Mouse (Mus musculus) C2C12 (cell line): ENCODE results near the gene Rnaseh2a. TPM values are rescaled to one million over a fixed set of nuclear protein-coding genes. Genes with fewer than 3 reads are reported as not detected.

Experiments used
- H3K27me3 ChIP-seq: one replicate; pipeline ENCODE4 v1.6.1; 2011; ENCODE audit not compliant: control insufficient read depth, insufficient read depth, insufficient read length
- H3K36me3 ChIP-seq: one replicate; pipeline ENCODE4 v1.6.1; 2011; ENCODE audit not compliant: control insufficient read depth, insufficient read depth
- H3K4me3 ChIP-seq: one replicate; pipeline ENCODE4 v1.5.1; 2011; ENCODE audit warnings: mild to moderate bottlenecking, control low read depth; ENCODE audit not compliant: poor library complexity, insufficient read depth, severe bottlenecking
- H3K79me2 ChIP-seq: one replicate; pipeline ENCODE4 v1.6.1; 2011; ENCODE audit not compliant: control insufficient read depth, insufficient read depth
- H3K79me3 ChIP-seq: one replicate; pipeline ENCODE4 v1.6.1; 2011; ENCODE audit warnings: low read depth, control low read depth
- H3ac ChIP-seq: one replicate; pipeline ENCODE3; 2011; ENCODE audit warnings: low read depth; ENCODE audit not compliant: control insufficient read depth, insufficient read length
- CEBPB ChIP-seq: IDR thresholded peaks from one replicate; pipeline ENCODE4 v1.6.1; 2011; ENCODE audit warnings: low read depth, mild to moderate bottlenecking, control low read depth, moderate library complexity
- CTCF ChIP-seq: IDR thresholded peaks from one replicate; pipeline ENCODE4 v1.5.1; 2011; ENCODE audit not compliant: control insufficient read depth, insufficient read depth, insufficient read length
- FOSL1 ChIP-seq: IDR thresholded peaks from one replicate; pipeline ENCODE4 v1.8.0; 2011; ENCODE audit warnings: mild to moderate bottlenecking, low read length; ENCODE audit not compliant: poor library complexity, insufficient read depth, severe bottlenecking
- MAX ChIP-seq: IDR thresholded peaks from one replicate; pipeline ENCODE4 v1.6.1; 2011; ENCODE audit warnings: mild to moderate bottlenecking, control low read depth
- MYOD1 ChIP-seq: IDR thresholded peaks from one replicate; pipeline ENCODE4 v1.6.1; 2011; ENCODE audit warnings: low read depth; ENCODE audit not compliant: control insufficient read depth, insufficient read length
- MYOG ChIP-seq: IDR thresholded peaks from one replicate; pipeline ENCODE4 v1.6.1; 2011; ENCODE audit not compliant: control insufficient read depth, insufficient read length; ENCODE audit errors: extremely low read depth
- USF1 ChIP-seq: IDR thresholded peaks from one replicate; pipeline ENCODE4 v1.6.1; 2011; ENCODE audit warnings: low read depth, mild to moderate bottlenecking, control low read depth, moderate library complexity
- polyA plus RNA-seq: library from polyadenylated mRNA; unstranded; fragments of >200 nt; fragmentation: generic; extraction: Trizol; gene quantifications from one replicate; pipeline ENCODE4 v1.2.1, GENCODE M21; 2012; ENCODE audit warnings: missing spikeins

Gene Rnaseh2a
- polyA plus RNA-seq, 1 experiment: 145 TPM

GRCm38 (mm10) chr8:84981644-84982498 lies 12.3 kb upstream of the Rnaseh2a start:
- H3ac ChIP-seq: no peak overlapping the region
- no peak overlapping the region for H3K4me3 ChIP-seq
- H3K79me3 ChIP-seq: peaks cover 14% of the 10 kb centered on the region
- peaks cover 6% of the 10 kb centered on the region for H3K36me3 ChIP-seq
- TF ChIP-seq CTCF: no peak
- TF ChIP-seq MAX: no peak
- no peak for TF ChIP-seq MYOG
- TF ChIP-seq CEBPB: no peak
- no peak for TF ChIP-seq USF1
- no peak for TF ChIP-seq MYOD1
- no peak for TF ChIP-seq FOSL1
- no peaks in the 10 kb centered on the region for H3K27me3 ChIP-seq
- peaks cover 23% of the 10 kb centered on the region for H3K79me2 ChIP-seq

GRCm38 (mm10) chr8:84980622-84981358 lies 11.2 kb upstream of the Rnaseh2a start:
- Histone ChIP-seq H3ac (no peak overlapping the region), H3K27me3 (no peaks in the 10 kb centered on the region), H3K79me2 (peaks cover 34% of the 10 kb centered on the region), H3K4me3 (peak overlapping the region; percentile 25), H3K79me3 (peaks cover 17% of the 10 kb centered on the region), H3K36me3 (peaks cover 9% of the 10 kb centered on the region)
- no peak for TF ChIP-seq USF1
- no peak for TF ChIP-seq MYOG
- TF ChIP-seq MYOD1: peak; percentile 92
- no peak for TF ChIP-seq CTCF
- peak; percentile 95 for TF ChIP-seq MAX
- no peak for TF ChIP-seq CEBPB
- TF ChIP-seq FOSL1: no peak

DNA sequence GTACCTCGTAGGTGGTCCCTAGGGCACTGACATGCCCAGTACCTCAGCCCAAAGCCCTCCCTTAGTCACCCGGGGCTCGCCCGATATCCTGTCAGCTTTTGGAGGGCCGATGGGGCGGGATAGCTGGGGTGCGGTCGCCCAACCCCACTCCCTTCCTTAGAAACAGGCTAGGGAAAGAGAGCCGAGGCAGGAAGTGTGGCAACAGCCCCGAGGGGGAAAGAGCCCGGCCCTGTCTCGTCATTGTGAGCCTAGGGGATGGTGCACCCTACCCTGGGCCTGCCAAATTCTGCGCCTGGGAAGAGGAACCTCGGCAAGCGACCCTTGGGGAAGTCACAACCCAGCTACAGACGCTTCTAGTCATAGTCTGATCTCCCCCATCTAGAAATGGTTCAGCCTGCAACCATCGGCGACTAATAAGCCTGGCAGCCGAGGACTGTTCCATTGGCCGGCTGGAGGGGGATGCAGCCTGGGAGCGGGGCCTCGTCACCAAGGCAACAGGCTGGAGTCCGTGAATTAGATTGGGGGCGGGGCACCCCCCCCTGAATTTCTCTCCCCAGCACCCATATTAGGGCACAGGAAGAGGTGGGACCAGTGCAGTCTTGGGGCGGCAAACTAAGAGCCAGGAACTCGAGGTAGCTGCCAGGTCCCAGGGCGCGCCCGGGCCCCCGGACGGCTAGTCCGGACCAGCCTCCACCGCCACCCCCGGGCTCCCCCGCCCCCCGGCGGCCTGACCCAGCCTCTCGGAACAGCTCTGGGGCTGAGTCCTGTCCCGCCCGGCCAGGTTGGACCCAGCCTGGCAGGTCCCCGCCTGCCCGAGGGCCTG lies 10.2 kb upstream of the Rnaseh2a start:
- Histone ChIP-seq H3K79me3 (peaks cover 17% of the 10 kb centered on the region), H3K79me2 (peaks cover 37% of the 10 kb centered on the region), H3K27me3 (no peaks in the 10 kb centered on the region), H3K36me3 (peaks cover 9% of the 10 kb centered on the region), H3K4me3 (peak overlapping the region; percentile 33), H3ac (peak overlapping the region; percentile 58)
- TF ChIP-seq MAX: peak; percentile 17
- TF ChIP-seq CEBPB: peak; percentile 67
- TF ChIP-seq MYOD1: no peak

GRCm38 (mm10) chr8:84978248-84978940 lies 8.8 kb upstream of the Rnaseh2a start, which contains the start of gene Junb:
Gene Junb (minus strand): TSS chr8:84978718.
- peak within 1 kb of the TSS; percentile 80 for H3ac ChIP-seq
- H3K79me3 ChIP-seq: peaks cover 17% of the 10 kb centered on the region
- no peaks in the 10 kb centered on the region for H3K27me3 ChIP-seq
- peaks cover 37% of the 10 kb centered on the region for H3K79me2 ChIP-seq
- TF ChIP-seq CEBPB (no peak), MAX (peak; percentile 99), MYOG (no peak)
- H3K36me3 ChIP-seq: peaks cover 9% of the 10 kb centered on the region
- H3K4me3 ChIP-seq: peak within 1 kb of the TSS; percentile 84
